8 mouse cellular contexts compared by ENCODE assay signal in genomic region chr16:4624481-4625110, GRCm38 (mm10). TPM values are rescaled to one million over a fixed set of nuclear protein-coding genes. Genes with fewer than 3 reads are reported as not detected.
DNase-seq lines count a peak whose midpoint lies in the region; ATAC-seq and TF ChIP-seq lines count a peak whose summit lies in the region.

Pam16 (minus strand) TSS chr16:4624988.

- DNase-seq in CD4-positive, CD25-positive, alpha-beta regulatory T cell, adult 2 months (ENCODE audit: low read depth, low spot score), result peak; percentile 93
- DNase-seq in forebrain, embryonic 10.5 days (ENCODE audit: extremely low spot score, low spot score), result peak; percentile 87
- DNase-seq in kidney, postnatal 25 days, result peak; percentile 95 to 96
- DNase-seq in liver, embryonic 14.5 days (ENCODE audit: low read depth in 3 of 3, low spot score in 3 of 3), result peak; percentile 78 to 82 (median 79)
- DNase-seq in neural tube, embryonic 11.5 days (ENCODE audit: low spot score), result peak; percentile 94
- DNase-seq in stomach, postnatal 0 days (ENCODE audit: low spot score), result peak; percentile 91

- H3K4me3 ChIP-seq in brown adipose tissue, adult 24 weeks (ENCODE audit: insufficient read depth, low read depth, low read length), result peak within 1 kb of the TSS; percentile 88
- peak within 1 kb of the TSS; percentile 75 for H3K4me3 ChIP-seq in forebrain, embryonic 10.5 days
- H3K4me3 ChIP-seq in heart, embryonic 15.5 days, result peak within 1 kb of the TSS; percentile 76
- H3K4me3 ChIP-seq in liver, embryonic 14.5 days (ENCODE audit: insufficient read depth in 1 of 2, low read depth in 2 of 2, low read length in 2 of 2), result peak within 1 kb of the TSS; percentile 84 to 89
- peak within 1 kb of the TSS; percentile 73 for H3K4me3 ChIP-seq in neural tube, embryonic 11.5 days (ENCODE audit: low read depth, low read length)
- peak within 1 kb of the TSS; percentile 75 for H3K4me3 ChIP-seq in stomach, postnatal 0 days (ENCODE audit: low read depth, low read length)

- peak; percentile 90 for ATAC-seq in heart, embryonic 15.5 days (replicated peaks; ENCODE audit: insufficient number of reproducible peaks, insufficient read depth, low FRiP score, low read depth)
- ATAC-seq in liver, embryonic 14.5 days (ENCODE audit: insufficient read depth), result peak; percentile 89
- ATAC-seq in neural tube, embryonic 11.5 days (ENCODE audit: insufficient read depth, low FRiP score, low TSS enrichment), result peak; percentile 85
- ATAC-seq in stomach, postnatal 0 days (ENCODE audit: low FRiP score, low TSS enrichment), result peak; percentile 93

- H3K4me1 ChIP-seq in brown adipose tissue, adult 24 weeks (ENCODE audit: control insufficient read depth, insufficient read depth, insufficient read length, low read length), result peaks cover 16% of the 10 kb centered on the region
- peaks cover 26% of the 10 kb centered on the region for H3K4me1 ChIP-seq in forebrain, embryonic 10.5 days
- peaks cover 33% of the 10 kb centered on the region for H3K4me1 ChIP-seq in heart, embryonic 15.5 days (replicated peaks)
- H3K4me1 ChIP-seq in liver, embryonic 14.5 days (replicated peaks; ENCODE audit: control insufficient read depth in 2 of 2, insufficient read depth in 2 of 2, low read length in 1 of 2), result peaks cover 14 to 18% of the 10 kb centered on the region in 2 experiments
- H3K4me1 ChIP-seq in neural tube, embryonic 11.5 days (ENCODE audit: control insufficient read depth, insufficient read depth, low read length), result peaks cover 17% of the 10 kb centered on the region
- no peaks in the 10 kb centered on the region for H3K4me1 ChIP-seq in stomach, postnatal 0 days (replicated peaks; ENCODE audit: control insufficient read depth, insufficient read depth)

- H3K36me3 ChIP-seq in forebrain, embryonic 10.5 days (replicated peaks), result peaks cover 19% of the 10 kb centered on the region
- no peaks in the 10 kb centered on the region for H3K36me3 ChIP-seq in heart, embryonic 15.5 days
- no peaks in the 10 kb centered on the region for H3K36me3 ChIP-seq in liver, embryonic 14.5 days (replicated peaks; ENCODE audit: control insufficient read depth, insufficient read depth, low read depth)
- H3K36me3 ChIP-seq in neural tube, embryonic 11.5 days (ENCODE audit: control insufficient read depth, insufficient read depth, low read length), result no peaks in the 10 kb centered on the region
- 0 out of 2 replicates have a peak, but pooled peaks cover 3% of the 10 kb centered on the region for H3K36me3 ChIP-seq in stomach, postnatal 0 days (ENCODE audit: control insufficient read depth, insufficient read depth, low read length)

- peak within 1 kb of the TSS; percentile 78 for H3K27ac ChIP-seq in brown adipose tissue, adult 24 weeks (replicated peaks; ENCODE audit: low read depth, low read length)
- peak within 1 kb of the TSS; percentile 93 for H3K27ac ChIP-seq in forebrain, embryonic 10.5 days
- H3K27ac ChIP-seq in heart, embryonic 15.5 days, result peak within 1 kb of the TSS; percentile 86
- H3K27ac ChIP-seq in liver, embryonic 14.5 days, result peak within 1 kb of the TSS; percentile 72
- H3K27ac ChIP-seq in neural tube, embryonic 11.5 days (ENCODE audit: low read depth, low read length), result peak within 1 kb of the TSS; percentile 73
- peak within 1 kb of the TSS; percentile 90 for H3K27ac ChIP-seq in stomach, postnatal 0 days (replicated peaks)

- H3K9ac ChIP-seq in heart, embryonic 15.5 days, result peak within 1 kb of the TSS; percentile 75
- peak within 1 kb of the TSS; percentile 84 for H3K9ac ChIP-seq in liver, embryonic 14.5 days (replicated peaks)
- H3K9ac ChIP-seq in neural tube, embryonic 11.5 days (ENCODE audit: low read length), result peak within 1 kb of the TSS; percentile 85
- H3K9ac ChIP-seq in stomach, postnatal 0 days (ENCODE audit: low read length), result peak within 1 kb of the TSS; percentile 85

- TF ChIP-seq EP300 in liver, embryonic 14.5 days (IDR thresholded peaks at IDR 0.05; ENCODE audit: low read depth), result no peak
- no peak for TF ChIP-seq EP300 in stomach, postnatal 0 days (optimal IDR thresholded peaks at IDR 0.05)

- H3K4me2 ChIP-seq in heart, embryonic 15.5 days, result peak within 1 kb of the TSS; percentile 63
- peak within 1 kb of the TSS; percentile 85 for H3K4me2 ChIP-seq in liver, embryonic 14.5 days (ENCODE audit: low read depth)
- peak within 1 kb of the TSS; percentile 75 for H3K4me2 ChIP-seq in neural tube, embryonic 11.5 days (ENCODE audit: low read depth)
- peak within 1 kb of the TSS; percentile 80 for H3K4me2 ChIP-seq in stomach, postnatal 0 days (replicated peaks; ENCODE audit: low read depth)

- no peaks in the 10 kb centered on the region for H3K9me3 ChIP-seq in forebrain, embryonic 10.5 days
- no peaks in the 10 kb centered on the region for H3K9me3 ChIP-seq in heart, embryonic 15.5 days (replicated peaks)
- no peaks in the 10 kb centered on the region for H3K9me3 ChIP-seq in liver, embryonic 14.5 days (ENCODE audit: control insufficient read depth, low read length)
- no peaks in the 10 kb centered on the region for H3K9me3 ChIP-seq in neural tube, embryonic 11.5 days (ENCODE audit: control insufficient read depth, low read length)
- H3K9me3 ChIP-seq in stomach, postnatal 0 days (ENCODE audit: control insufficient read depth, low read length), result no peaks in the 10 kb centered on the region

- under 1% methylated on average over 56 of the region's 56 CpGs for WGBS in forebrain, embryonic 10.5 days
- 0% methylated on average over 56 of the region's 56 CpGs for WGBS in heart, embryonic 15.5 days
- WGBS in liver, embryonic 14.5 days (ENCODE audit: insufficient replicate concordance), result under 1% methylated on average over 56 of the region's 56 CpGs
- under 1% methylated on average over 56 of the region's 56 CpGs for WGBS in neural tube, embryonic 11.5 days
- WGBS in stomach, postnatal 0 days, result under 1% methylated on average over 55 of the region's 56 CpGs

- no peaks in the 10 kb centered on the region for H3K27me3 ChIP-seq in forebrain, embryonic 10.5 days (ENCODE audit: poor library complexity, severe bottlenecking)
- H3K27me3 ChIP-seq in heart, embryonic 15.5 days, result no peaks in the 10 kb centered on the region
- H3K27me3 ChIP-seq in liver, embryonic 14.5 days (ENCODE audit: control insufficient read depth, insufficient read depth, low read length), result no peaks in the 10 kb centered on the region
- no peaks in the 10 kb centered on the region for H3K27me3 ChIP-seq in neural tube, embryonic 11.5 days (ENCODE audit: control insufficient read depth, insufficient read depth, low read length)
- H3K27me3 ChIP-seq in stomach, postnatal 0 days (ENCODE audit: control insufficient read depth, insufficient read depth, low read length), result no peaks in the 10 kb centered on the region

- TF ChIP-seq CTCF in liver, embryonic 14.5 days (IDR thresholded peaks at IDR 0.05; ENCODE audit: low read depth), result no peak
- no peak for TF ChIP-seq CTCF in stomach, postnatal 0 days (IDR thresholded peaks at IDR 0.05; ENCODE audit: low read depth)

RNA-seq across cellular contexts. Expression of gene Pam16, which starts in this region (rescaled TPM):
- polyA plus RNA-seq in brown adipose tissue, adult 24 weeks (2012; ENCODE audit: insufficient read depth, insufficient read length, missing spikeins), result 140 and 178 TPM in 2 replicates
- 93.5 and 94.7 TPM in 2 replicates for polyA plus RNA-seq in forebrain, embryonic 10.5 days (2016; fragmentation: Nextera tagmentation; extraction: Ambion mirVana)
- 118 and 125 TPM in 2 replicates for polyA plus RNA-seq in heart, embryonic 15.5 days (2015; fragmentation: Nextera tagmentation; extraction: Ambion mirVana)
- 24.1 and 41.3 TPM in 2 replicates for polyA plus RNA-seq in liver, embryonic 14.5 days (2012; rRNA removed)
- 64.4 and 68.0 TPM in 2 replicates for polyA plus RNA-seq in liver, embryonic 14.5 days (2014; fragmentation: Nextera tagmentation; extraction: Ambion mirVana)
- 94.3 and 108 TPM in 2 replicates for polyA plus RNA-seq in neural tube, embryonic 11.5 days (2014; fragmentation: Nextera tagmentation; extraction: Ambion mirVana)
- polyA plus RNA-seq in stomach, postnatal 0 days (2015; fragmentation: Nextera tagmentation; extraction: Ambion mirVana), result 65.4 and 71.9 TPM in 2 replicates

Comparison
In these comparisons a context has a peak if more than half of its experiments do, and no peak if none do; other contexts are left out.
1. Peak in every context shown above with its lines: DNase-seq, ATAC-seq, H3K4me3 ChIP-seq and H3K27ac ChIP-seq.